Mouse (Mus musculus) cerebellum, adult 11 months (tissue): Measurements from ENCODE around the gene Spindoc.
A peak's percentile ranks its signal among the peaks of the same experiment; 100 is the strongest.
"Not testable (repeated sequence)": the region's sequence is repeated elsewhere in the genome, so short reads cannot be mapped to it uniquely, and the experiment has no call there.

Source experiments
- DNase-seq: peaks from one replicate; pipeline ENCODE4 v3.0.0; 2022

Spindoc gene

GRCm38 (mm10) chr19:7398898-7399297 is 16.1 kb upstream of the Spindoc start:
- DNase-seq: not testable (repeated sequence)

DNA sequence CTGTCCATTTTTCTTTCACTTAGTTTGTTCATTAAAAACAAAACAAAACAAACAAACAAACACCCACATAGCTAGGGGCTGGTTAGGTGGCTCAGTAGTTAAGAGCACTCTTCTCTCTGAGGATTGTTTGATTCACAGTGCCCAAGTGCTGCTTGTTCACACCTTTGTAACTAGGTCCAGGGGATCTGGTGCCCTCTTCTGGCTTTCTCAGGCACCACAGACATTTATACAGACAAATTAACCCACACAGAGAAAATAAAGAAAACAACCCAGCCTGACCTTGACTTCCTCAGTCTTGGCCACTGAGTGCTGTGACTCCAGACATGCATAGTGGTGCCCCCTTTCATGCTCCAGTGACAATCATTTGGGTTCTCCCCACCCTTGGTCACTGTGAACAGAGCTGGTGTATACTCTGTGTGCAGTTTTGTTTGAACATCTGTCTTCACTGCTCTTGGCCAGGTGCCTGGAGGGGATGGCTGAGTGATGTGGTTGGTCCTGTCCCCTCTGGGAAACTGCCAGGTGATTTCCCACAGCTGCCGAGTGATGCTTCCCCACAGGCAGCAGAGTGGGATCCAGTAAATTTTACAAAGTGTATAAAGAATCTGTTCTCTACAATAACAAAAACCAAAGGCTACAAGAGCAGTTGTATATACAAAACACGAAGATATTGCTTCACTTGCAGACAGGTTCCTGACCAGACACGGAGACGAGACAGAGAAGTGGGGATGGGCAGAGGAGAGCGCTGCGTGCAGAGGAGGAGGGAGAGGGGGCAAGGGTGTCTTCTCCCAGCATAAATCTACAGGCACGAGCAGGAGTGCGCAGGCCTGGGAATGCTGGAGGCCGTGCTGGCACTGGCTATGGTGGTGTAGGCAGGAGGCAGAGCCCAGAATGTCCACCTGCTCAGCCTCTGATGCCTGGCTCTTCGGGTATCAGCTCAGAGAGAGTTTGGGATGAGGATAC is 14.4 kb upstream of the Spindoc start:
- not testable (repeated sequence) for DNase-seq

DNA sequence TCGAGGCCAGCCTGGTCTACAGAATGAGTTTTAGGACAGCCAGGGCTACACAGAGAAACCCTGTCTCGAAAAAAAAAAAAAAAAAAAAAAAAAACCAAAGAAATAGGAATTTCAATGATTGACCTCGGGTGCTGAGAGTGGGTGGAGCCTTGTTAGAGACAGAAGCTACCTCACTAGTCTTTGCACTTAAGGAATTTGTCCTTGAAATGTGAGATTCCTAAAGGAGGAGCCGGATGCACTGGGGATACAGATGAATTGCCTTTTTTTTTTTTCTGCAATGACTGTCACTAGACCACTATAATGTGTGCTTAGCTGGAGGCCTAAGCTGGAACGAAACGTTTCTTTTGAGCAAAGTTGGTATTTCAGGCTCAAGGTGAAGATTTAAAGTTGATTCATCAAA is 5.7 kb upstream of the Spindoc start:
- no peak for DNase-seq

- DNase-seq: no peak
Observed at GRCm38 (mm10) chr19:7386042-7386441, 3.2 kb upstream of the Spindoc start.

GRCm38 (mm10) chr19:7382248-7382902 is 419 bp downstream of the Spindoc start:
- peak; percentile 44 for DNase-seq

GRCm38 (mm10) chr19:7381906-7382247 is 917 bp downstream of the Spindoc start:
- no peak for DNase-seq

GRCm38 (mm10) chr19:7377639-7378038 is 5.2 kb downstream of the Spindoc start:
- DNase-seq: no peak

GRCm38 (mm10) chr19:7374491-7374890 is 8.3 kb downstream of the Spindoc start:
- no peak for DNase-seq

GRCm38 (mm10) chr19:7369469-7369868 is 13.3 kb downstream of the Spindoc start:
- not testable (repeated sequence) for DNase-seq

DNA sequence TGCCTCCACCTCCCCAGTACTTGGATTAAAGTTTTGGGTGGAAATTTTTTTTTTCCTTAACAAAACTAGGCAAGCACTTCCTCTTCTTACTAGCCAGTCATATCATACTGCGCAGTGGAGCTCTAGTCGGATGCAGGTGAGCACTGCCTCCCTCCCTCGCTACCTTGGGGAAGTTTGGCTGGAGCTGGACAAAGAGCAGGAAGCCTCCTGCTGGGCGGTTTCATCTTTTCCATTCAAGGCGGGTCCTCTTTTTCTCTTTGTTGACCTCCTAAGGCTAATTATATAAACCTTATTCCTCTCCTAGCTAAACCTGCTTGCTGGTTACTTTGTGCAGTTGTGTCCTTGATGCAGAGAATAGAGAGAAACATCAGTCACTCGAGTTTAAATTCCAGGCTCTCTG is 29.2 kb downstream of the Spindoc start:
- no peak for DNase-seq

GRCm38 (mm10) chr19:7352809-7353495 is 29.8 kb downstream of the Spindoc start:
- no peak for DNase-seq

GRCm38 (mm10) chr19:7349993-7350392 is 32.8 kb downstream of the Spindoc start:
- no peak for DNase-seq

DNA sequence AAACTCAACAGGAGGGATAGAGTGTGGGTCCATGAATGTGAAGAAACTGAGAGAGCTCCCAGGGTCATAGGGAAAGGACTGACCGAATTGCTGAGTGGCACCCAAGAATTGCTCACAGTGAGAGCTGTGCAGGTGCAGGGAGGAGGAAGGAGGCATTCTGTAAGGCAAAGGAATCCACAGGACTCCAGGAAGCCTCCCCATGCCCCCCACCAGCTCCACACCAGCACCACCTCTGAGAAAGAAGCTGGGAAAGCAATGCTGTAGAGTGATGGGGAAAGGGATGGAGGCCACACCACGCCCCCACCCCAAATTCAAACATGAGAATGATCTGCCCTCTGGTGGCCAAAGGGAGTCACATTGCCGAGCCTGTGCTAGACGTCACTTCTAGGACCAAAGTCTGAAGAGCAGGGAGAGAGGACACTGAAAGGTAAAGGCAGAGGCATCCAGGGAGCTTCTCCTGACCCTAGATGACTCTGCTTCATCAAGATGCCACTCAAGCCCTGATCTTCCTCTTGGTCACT is 37.5 kb downstream of the Spindoc start:
- DNase-seq: no peak

DNA sequence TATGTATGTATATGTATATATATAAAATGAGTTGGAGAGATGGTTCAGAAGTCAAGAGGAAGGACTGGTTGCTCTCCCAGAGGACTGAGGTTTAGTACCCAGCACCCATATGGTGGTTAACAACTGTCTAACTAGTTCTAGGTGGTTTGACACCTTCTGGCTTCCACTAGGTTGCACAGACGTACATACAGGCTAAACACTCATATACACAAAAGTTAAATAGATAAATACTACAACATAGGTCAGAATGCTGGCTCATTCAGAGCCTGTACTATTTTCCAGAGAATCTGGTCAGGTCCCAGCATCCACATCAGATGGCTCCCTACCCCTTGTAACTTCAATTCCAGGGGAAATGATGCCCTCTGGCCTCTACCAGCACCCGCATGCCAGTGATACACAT is 40.1 kb downstream of the Spindoc start:
- DNase-seq: no peak

DNA sequence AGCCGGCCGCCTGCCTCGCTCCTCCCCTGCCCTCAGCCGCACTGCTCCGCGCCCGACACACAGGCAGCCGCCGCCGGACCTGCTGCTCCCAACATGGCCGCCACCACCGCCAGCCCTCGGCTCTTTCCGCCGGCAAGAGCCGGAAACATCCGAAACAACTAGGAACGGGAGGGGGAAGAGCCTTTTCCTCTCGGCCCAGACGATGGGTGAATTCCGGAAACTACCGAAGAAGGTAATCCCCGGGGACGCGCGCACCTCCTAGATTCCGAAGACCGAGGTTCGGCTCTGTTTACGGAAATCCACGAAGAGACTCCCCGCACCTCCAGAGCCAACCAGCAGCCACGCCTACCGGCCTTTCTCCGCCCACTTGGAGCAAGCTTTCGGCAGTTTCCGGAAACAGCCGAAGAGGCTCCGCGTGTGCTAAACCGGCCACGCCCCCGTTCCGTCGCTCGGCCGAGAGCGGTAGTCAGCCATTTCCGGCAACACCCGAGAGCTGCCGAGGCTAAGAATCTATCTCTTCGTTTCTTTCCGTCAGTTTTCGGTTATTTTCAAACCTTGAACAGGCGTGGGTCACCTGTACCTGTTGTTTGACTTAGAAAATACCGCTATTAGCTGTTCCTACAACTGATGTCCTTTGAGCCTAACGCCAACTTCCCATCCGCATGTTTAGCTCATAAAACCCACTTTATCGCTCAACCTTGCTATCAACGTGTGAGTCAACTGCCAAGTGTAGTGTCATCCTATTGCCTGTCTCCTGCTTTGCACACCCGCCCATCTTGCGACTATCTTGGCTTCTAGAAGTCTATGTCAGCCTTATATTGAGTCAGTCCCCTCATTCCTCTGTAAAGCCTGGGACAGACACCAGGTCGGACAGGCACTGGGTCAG is 41.0 kb downstream of the Spindoc start, which contains the start of gene Mark2:
Gene Mark2, minus strand, starts transcription at position 349 of the 886 bp plus-strand sequence.
- DNase-seq: peak; percentile 100

- DNase-seq: no peak
Observed at GRCm38 (mm10) chr19:7340780-7341475, 41.9 kb downstream of the Spindoc start.

GRCm38 (mm10) chr19:7340371-7340779 is 42.4 kb downstream of the Spindoc start:
- peak; percentile 29 for DNase-seq

DNA sequence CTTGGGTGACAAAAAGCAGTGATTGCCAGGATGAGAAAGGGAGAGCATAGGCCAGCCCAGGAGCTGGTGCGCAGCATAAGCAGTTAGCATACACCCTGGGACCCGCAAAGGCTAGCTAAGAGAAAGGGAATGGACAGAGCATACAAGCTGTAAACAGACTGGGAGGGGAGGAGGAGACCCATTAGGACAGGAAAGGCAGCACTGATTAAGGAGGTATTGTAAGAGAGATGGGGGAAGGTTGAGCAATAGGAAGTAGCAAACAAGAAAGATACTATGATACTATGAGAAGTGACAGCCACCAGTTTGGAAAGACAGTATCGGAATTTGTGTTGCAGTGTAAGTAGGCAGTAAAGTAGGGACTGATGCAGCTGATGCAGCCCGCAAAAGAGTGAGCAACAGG is 42.9 kb downstream of the Spindoc start:
- DNase-seq: no peak

GRCm38 (mm10) chr19:7339026-7339425 is 43.8 kb downstream of the Spindoc start:
- DNase-seq: no peak

DNA sequence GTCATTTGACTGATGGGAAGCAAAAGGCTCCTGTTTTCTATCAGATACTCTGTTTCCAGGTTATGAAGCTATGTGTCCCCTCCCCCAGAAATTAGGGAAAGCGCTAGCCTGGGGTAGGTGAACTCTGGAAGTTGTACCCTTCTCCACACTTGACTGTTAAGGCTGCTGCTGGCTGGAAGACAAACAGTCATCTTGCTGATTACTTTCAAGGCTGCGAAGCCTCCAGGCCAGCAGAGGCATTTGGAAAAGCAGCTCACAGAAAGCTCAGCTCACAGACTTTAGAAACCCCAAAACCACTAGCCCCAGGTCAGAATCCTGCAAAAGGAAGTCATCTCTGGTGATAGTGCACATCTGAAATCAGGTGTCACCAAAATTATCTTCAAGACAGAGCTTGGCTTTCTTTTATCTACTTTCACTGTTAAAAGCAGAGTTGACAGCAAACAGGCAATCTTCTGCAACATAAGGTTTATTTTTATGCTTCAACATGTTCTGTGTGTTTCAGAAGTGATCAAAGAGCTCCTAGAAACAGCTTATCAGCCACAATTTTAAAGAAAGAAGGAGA is 44.9 kb downstream of the Spindoc start:
- DNase-seq: no peak

GRCm38 (mm10) chr19:7335656-7336055 is 47.1 kb downstream of the Spindoc start:
- DNase-seq: no peak
